Mouse (Mus musculus) bone marrow, adult 2 months (tissue): ENCODE data around the gene Rpl36a.

Experiments
- CTCF ChIP-seq: fragments of 200-500 bp; IDR thresholded peaks from 2 replicates; pipeline ENCODE4 v1.5.1; 2011; ENCODE audit warnings: low read length, control low read depth; ENCODE audit not compliant: control insufficient read depth, insufficient read depth
- POLR2A ChIP-seq: fragments of 200-500 bp; IDR thresholded peaks from 2 replicates; pipeline ENCODE4 v1.6.1; 2011; ENCODE audit warnings: low read depth, mild to moderate bottlenecking, control low read depth, low read length, borderline replicate concordance; ENCODE audit not compliant: control insufficient read depth

DNA sequence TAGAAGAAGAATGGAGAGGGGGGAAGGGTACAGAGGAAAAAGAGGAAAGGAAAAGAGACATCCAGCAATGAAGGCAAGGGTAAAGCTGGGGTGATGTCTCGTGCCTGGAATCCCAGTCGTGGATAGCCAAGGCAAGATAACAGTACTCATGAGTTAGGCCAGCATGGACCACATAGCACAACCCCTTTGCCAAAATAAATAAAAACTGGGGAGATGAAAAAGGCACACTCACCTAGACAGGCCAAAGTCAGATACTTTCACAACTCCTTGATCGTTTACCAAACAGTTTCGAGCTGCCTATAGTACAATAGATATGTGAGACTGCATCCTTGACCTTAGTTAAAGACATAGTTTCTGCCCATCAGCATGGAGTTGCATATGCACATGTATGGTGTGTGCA lies 38.1 kb upstream of the Rpl36a start:
- TF ChIP-seq POLR2A (no peak), CTCF (no peak)
